Mouse (Mus musculus): ENCODE data around the gene Pcnx4.
"Not testable (repeated sequence)": the region's sequence is repeated elsewhere in the genome, so short reads cannot be mapped to it uniquely, and the experiment has no call there.

Pcnx4 gene

DNA sequence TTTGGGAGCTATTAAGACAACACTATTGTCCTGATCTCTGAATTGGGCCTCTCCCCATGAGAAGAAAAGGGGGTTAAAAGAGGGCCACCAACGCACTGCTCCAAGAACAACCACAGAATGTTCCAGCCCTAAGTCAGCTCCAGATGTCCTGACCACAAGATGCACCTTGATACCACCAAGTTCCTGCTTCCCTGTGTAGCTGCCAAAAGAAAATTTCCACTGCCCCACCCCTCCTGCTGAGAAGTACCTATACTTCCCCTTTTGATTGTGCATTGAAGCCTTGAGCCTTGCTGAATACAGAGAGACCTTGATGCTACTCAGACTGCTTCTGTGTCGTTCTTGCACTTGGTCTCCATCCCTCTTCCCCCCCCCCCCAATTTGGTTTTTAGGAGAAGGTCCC, 62.5 kb downstream of the Pcnx4 start:
- DNase-seq (ENCODE audit: low spot score in 2 of 2): not testable (repeated sequence)

GRCm38 (mm10) chr12:72612053-72612452, 75.9 kb downstream of the Pcnx4 start:
- DNase-seq (ENCODE audit: low spot score in 2 of 2): no peak

GRCm38 (mm10) chr12:72620856-72621255, 84.7 kb downstream of the Pcnx4 start:
- no peak for DNase-seq (ENCODE audit: low spot score in 2 of 2)

DNA sequence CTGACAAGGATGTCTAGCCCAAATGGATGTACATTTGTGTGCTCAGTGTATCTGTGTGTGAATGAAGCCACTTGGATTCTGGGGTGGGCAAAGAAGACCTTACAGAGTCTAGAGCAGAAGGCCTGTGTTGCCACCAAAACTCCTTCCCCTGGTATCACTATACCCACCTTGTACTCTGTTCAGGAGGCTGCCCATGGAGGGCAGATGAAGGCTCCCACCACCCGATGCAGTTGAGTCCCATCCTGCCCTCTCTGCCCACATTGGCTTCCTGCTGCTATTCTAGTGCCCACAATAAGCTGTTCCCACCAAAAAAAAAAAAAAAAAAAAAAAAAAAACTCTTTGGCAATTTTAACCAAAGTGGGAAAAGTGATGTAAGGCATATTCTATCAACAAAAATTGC, 85.3 kb downstream of the Pcnx4 start:
- no peak for DNase-seq (ENCODE audit: low spot score in 2 of 2)

DNA sequence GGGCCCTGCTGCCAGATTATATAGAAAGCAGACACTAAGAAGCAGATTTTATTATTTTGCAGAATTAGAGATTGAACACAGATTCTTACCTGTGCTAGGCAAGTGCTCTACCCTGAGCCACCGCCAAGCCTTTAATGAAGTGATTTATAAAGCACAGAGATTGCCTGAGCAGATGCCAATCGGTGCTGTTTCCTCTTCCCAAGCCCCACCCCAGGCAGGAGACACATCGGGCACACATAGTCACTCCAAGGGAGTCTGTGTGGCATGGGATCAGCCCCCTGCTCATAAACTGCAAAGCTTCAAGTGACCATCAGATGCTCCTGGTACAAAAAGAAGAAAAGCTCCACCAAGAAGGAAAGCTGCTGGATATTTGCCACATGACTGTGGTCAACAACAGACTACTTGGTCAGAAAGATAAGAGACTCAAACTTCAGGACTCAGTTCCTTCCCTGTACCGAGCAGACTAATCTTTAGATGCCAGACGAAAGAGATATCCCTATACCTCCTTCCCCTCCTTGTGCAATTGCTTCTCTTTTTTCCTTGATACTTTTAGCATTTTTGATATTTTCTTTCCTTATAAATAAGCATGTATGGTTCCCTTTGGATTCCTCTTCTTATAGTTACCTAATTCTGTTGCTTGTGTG, 86.8 kb downstream of the Pcnx4 start:
- DNase-seq (ENCODE audit: low spot score in 2 of 2): no peak

DNA sequence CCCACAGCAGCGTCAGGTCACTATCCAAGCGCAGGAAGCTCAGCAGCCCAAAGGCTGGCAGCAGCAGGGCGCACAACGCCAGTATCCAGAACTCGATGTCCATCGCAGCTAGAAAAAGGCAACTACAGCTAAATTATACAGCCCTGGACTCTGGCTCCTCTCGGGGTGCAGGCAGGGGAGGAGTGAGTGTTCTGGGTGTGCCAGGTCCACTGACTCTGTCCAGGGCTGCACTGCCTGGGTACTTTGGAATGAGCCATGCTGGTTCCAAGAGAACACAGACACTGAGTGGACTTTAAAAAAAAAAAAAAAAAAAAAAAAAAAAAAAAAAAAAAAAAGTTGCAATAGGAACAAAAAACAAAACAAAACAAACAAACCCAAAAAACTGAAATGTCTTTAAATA, 92.6 kb downstream of the Pcnx4 start:
- no peak for DNase-seq (ENCODE audit: low spot score in 2 of 2)
